In genomic region chr3:116112816-116113405, GRCm38 (mm10) we compare ENCODE assay signal across 13 mouse cellular contexts.
"Had no signal": no experiment of that assay in that cellular context is flagged by ENCODE, and none has a peak within 500 bp of the region (broad histone marks: within the 10 kb centered on the region; RNA-seq: fewer than 3 reads in every experiment).

No protein-coding gene starts in this region.

- H3K9ac ChIP-seq: kidney, embryonic 15.5 days; limb, embryonic 15.5 days; liver, embryonic 12.5 days; lung, embryonic 14.5 days; neural tube, embryonic 12.5 days had no signal

- ATAC-seq: liver, embryonic 12.5 days had no signal

- H3K36me3 ChIP-seq: kidney, embryonic 15.5 days had no signal

- H3K4me2 ChIP-seq: kidney, embryonic 15.5 days; liver, embryonic 12.5 days; lung, embryonic 14.5 days; neural tube, embryonic 12.5 days had no signal

- H3K4me3 ChIP-seq: kidney, embryonic 15.5 days; limb, embryonic 15.5 days; liver, embryonic 12.5 days; neural tube, embryonic 12.5 days had no signal

- DNase-seq: kidney, postnatal 14 days; layer of hippocampus, adult 9-11 months; layer of hippocampus, postnatal 36 days; lung, embryonic 14.5 days; lung, postnatal 10 days; lung, postnatal 4 days; right cerebral cortex, postnatal 25 days had no signal

- H3K27ac ChIP-seq: limb, embryonic 15.5 days; liver, embryonic 12.5 days; neural tube, embryonic 12.5 days; stomach, postnatal 0 days had no signal

- H3K4me1 ChIP-seq: liver, embryonic 12.5 days had no signal

- H3K27me3 ChIP-seq: kidney, embryonic 15.5 days; limb, embryonic 15.5 days; liver, embryonic 12.5 days; neural tube, embryonic 12.5 days had no signal

- H3K9me3 ChIP-seq: kidney, embryonic 15.5 days; limb, embryonic 15.5 days; liver, embryonic 12.5 days; midbrain, embryonic 10.5 days; neural tube, embryonic 12.5 days had no signal
